Mouse (Mus musculus) ES-Bruce4 (cell line): Measurements from ENCODE around the gene Tmbim1.

Experiments used
- EP300 ChIP-seq: IDR thresholded peaks from 2 replicates; pipeline ENCODE4 v1.6.1; 2011; ENCODE audit warnings: low read depth, low read length; ENCODE audit not compliant: insufficient read depth
- POLR2A ChIP-seq: IDR thresholded peaks from one replicate; pipeline ENCODE4 v1.8.1; 2011; ENCODE audit warnings: low read length; ENCODE audit not compliant: insufficient read depth

- no peak for TF ChIP-seq EP300
- no peak for TF ChIP-seq POLR2A
Measured at GRCm38 (mm10) chr1:74307146-74307545, 1.7 kb upstream of the Tmbim1 start.
